Mouse (Mus musculus): ENCODE data around the gene Slc22a4.
"Not testable (repeated sequence)": the region's sequence is repeated elsewhere in the genome, so short reads cannot be mapped to it uniquely, and the experiment has no call there.

Slc22a4 gene

GRCm38 (mm10) chr11:54006901-54007300 is 21.0 kb downstream of the Slc22a4 start:
- peak; percentile 81 for DNase-seq (ENCODE audit: low read depth, low spot score)

DNA sequence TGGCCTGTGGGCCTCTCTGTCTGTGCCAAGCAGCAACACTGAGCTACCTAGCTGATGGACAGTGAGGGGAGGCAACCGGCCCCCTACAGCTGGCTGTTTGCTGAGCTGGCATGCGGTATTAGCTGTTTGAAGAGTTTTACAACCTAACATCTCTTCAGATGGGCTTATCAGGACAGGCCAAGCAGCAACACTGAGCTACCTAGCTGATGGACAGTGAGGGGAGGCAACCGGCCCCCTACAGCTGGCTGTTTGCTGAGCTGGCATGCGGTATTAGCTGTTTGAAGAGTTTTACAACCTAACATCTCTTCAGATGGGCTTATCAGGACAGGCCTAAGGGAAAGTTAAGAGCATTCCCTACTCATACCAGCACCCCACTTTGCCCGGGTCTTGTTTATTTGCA is 21.5 kb downstream of the Slc22a4 start:
- DNase-seq (ENCODE audit: low read depth, low spot score): not testable (repeated sequence)

DNA sequence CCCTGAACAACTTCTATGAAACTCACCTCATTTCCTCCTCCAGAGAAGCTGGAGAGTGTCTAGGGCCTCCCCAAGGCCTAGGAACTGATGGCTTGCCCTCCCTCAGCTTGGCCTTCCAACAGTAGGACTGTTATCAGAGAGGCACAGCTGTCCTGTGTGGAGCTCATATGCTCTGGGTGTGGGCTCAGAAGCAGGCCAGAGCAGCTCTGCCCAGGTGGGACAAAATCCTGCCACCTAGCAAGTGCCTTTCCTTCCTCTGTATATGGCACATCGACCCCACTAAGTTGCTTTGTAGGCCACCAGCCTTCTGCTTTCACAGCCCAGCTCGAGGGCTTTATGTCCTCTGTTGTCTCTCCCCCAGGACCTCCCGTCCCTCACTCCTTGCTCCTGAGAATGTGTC is 23.2 kb downstream of the Slc22a4 start:
- DNase-seq (ENCODE audit: low read depth, low spot score): no peak

GRCm38 (mm10) chr11:54004221-54004620 is 23.7 kb downstream of the Slc22a4 start:
- peak; percentile 65 for DNase-seq (ENCODE audit: low read depth, low spot score)

- peak; percentile 96 for DNase-seq (ENCODE audit: low read depth, low spot score)
These were observed 24.9 kb downstream of the Slc22a4 start for GRCm38 (mm10) chr11:54002761-54003717.

DNA sequence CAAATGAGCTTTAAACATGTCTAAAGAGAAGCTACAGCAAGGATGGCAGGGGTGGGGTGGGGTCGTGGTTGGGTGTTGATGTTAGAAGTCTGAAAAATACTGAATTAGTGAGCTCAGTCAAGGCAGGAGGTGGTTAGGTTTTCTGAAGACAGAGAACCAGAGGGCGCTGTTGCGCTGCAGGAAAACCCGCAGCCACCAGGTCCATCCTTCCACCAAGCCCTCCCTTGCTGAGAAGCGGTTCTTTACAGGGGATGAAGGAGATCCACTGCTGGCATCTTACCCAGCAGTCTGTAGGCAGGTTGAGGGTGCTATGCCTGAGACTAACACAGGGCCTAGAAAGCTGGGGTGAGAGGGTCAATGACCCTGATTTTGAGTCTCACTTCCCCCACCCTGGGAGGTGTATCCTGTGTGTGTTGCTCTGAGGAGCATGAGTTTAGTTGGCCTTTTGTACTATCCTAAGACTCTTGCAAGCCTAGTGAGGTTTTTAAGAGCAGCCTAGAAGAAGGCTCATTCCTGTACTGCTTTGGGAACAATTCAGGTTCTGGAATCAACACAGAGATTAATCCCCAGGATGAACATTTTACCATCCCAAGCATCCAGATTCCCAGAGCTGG is 25.6 kb downstream of the Slc22a4 start:
- DNase-seq (ENCODE audit: low read depth, low spot score): peak; percentile 90

- peak; percentile 32 for DNase-seq (ENCODE audit: low read depth, low spot score)
These were observed 30.2 kb downstream of the Slc22a4 start for GRCm38 (mm10) chr11:53997661-53998060.

- DNase-seq (ENCODE audit: low read depth, low spot score): no peak
These were observed 35.6 kb downstream of the Slc22a4 start for GRCm38 (mm10) chr11:53992264-53992663.

DNA sequence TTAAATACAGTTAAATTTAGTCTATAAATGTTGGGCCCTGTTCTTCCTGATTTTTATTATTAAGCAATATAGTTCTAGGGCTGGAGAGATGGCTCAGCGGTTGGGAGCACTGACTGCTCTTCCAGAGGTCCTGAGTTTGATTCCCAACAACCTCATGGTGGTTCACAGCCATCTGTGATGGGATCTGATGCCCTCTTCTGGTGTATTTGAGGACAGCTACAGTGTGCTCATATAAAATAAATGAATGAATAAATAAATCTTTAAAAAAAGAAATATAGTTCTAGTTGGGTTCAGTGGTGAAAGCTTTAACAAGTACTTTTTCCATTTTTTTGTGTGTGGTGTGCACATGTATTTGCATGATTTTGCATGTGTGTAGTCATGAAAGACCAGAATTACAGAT is 38.7 kb downstream of the Slc22a4 start:
- no peak for DNase-seq (ENCODE audit: low read depth, low spot score)

GRCm38 (mm10) chr11:53988081-53988480 is 39.8 kb downstream of the Slc22a4 start:
- no peak for DNase-seq (ENCODE audit: low read depth, low spot score)

- DNase-seq (ENCODE audit: low read depth, low spot score): no peak
These were observed 46.5 kb downstream of the Slc22a4 start for GRCm38 (mm10) chr11:53981396-53981795.

DNA sequence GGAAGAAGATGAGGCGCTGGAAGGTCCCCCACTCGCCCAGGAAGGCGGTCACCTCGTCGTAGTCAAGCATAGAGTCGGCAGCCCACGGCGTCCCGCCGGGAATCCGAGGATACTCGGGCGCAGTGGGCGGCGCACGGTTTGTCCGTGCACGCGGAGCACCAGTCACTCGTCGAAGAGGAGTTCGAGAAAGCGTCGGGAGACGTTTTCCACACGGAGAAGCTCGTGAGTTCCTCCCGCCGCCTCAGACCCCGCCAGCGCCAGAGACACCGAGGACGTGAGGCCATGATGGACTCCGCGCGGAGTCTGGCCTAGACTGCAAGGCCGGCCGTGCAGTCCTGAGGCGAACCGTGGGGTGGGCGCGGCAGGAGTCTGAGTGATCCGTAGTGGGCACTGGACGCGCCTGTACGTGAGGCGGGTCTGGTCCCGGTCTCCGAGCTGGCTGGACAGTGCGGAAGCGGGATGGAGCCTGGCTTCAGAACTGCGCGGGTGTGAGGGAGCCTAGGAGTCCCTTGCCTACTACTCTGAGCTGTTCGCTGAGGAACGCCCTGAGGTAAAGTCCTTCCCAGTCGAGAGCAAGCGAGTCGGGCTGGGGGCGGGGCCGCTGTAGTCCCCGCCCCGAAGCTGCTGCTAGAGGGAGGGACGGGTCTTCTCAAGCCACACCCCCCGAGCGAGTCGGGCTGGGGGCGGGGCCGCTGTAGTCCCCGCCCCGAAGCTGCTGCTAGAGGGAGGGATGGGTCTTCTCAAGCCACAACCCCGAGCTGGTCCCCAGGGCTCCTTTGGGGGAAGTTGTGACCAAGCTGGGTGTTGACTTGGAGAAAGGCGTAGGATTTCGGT is 47.9 kb downstream of the Slc22a4 start, which contains the start of gene Slc22a21:
Gene Slc22a21, minus strand, starts transcription at position 545 of the 834 bp plus-strand sequence.
- DNase-seq (ENCODE audit: low read depth, low spot score): peak; percentile 75

GRCm38 (mm10) chr11:53979456-53979787 is 48.5 kb downstream of the Slc22a4 start:
- DNase-seq (ENCODE audit: low read depth, low spot score): not testable (repeated sequence)

GRCm38 (mm10) chr11:53977672-53978071 is 50.2 kb downstream of the Slc22a4 start:
- no peak for DNase-seq (ENCODE audit: low read depth, low spot score)

DNA sequence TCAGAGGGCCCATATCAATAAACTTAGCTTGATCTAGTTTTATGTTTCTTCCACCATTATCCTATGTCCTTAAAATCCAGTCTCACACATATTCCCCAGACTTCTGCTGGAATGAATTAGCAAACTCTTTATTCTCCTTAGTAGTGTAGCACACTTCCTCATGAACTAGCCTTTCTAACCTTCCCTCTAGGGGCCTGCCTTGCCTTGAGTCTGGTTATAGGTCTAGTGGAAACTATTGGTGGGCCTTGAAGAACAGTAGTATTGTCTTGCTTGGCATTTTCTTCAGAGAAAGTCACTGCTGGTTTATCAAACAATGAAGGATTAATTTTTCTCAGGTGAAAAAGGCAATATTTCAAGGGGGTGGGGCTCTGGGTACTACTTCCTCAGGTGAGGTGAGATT is 52.3 kb downstream of the Slc22a4 start:
- no peak for DNase-seq (ENCODE audit: low read depth, low spot score)

DNA sequence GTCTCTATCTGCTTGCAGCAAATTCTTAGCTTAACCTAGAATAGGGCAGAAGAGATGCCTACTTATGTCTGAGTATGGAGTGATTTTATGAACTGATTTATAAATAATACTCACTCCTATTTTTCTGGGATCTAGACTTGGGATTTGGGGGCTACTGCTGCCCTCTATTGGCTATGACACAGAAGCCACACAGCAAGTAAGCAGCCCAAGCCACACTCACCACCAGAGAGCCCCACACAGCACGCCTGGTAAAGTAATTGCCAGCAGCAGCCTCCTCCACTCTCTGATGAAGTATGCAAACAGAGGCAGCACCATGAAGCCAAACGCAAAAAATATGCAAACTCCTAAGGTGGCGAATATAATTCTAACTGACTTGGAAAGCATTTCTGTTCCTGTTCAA is 68.9 kb downstream of the Slc22a4 start:
- DNase-seq (ENCODE audit: low read depth, low spot score): peak; percentile 28

DNA sequence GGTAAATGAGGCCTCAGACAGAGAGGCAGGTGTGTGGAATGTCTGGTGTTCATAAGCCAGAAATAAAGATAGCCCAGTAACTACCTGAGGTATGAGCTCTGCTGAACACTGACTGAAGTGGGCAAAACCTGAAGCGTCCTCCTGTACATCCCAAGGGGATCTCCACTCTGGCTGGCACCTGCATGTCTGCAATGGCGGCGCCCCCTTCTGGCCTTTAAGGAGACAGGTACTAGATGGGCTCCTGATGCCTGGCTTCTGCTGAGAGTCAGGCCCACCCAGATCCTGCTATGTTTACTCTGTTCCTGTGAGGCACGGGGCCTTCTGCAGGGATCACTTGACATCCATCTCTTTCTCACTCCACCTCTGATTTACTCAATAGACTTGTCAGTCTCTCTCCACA is 69.7 kb downstream of the Slc22a4 start:
- DNase-seq (ENCODE audit: low read depth, low spot score): peak; percentile 5

DNA sequence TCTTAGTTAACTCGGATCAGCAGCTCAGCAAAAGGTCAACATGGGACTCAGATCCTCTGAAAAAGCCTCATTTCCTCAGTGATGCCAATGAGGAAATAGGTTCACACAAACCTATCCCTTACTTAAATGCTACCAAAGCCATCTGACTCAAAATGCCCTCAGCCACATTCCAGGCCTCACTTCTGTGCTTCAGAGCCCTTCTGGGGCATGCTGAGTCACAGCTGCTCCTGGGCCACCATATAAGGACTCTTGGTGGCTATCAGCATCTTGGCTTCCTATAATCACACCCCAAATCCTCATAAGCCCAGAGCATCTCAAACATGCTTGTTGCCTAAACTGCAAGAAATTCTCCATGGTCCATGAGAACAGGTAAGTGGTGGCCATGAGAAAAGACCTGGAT is 71.3 kb downstream of the Slc22a4 start:
- DNase-seq (ENCODE audit: low read depth, low spot score): no peak

DNA sequence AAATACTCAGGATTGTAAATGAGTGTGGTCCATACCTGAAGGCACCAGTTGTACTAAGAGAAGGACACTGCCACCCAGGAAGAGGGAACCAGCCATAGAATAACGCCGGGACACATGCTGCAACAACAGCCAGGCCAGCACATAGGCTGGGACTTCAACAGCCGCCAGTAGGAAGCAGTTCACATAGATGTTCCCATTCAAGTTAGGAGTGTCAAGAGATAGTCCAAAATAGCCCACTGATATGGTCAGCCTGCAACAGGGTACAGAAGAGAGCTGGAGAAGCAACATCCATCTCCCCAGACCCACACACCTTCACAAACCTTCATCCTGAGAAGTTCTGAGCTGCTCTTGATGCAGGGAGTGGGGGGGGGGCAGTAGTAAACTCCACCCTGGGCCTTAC is 73.2 kb downstream of the Slc22a4 start:
- no peak for DNase-seq (ENCODE audit: low read depth, low spot score)

DNA sequence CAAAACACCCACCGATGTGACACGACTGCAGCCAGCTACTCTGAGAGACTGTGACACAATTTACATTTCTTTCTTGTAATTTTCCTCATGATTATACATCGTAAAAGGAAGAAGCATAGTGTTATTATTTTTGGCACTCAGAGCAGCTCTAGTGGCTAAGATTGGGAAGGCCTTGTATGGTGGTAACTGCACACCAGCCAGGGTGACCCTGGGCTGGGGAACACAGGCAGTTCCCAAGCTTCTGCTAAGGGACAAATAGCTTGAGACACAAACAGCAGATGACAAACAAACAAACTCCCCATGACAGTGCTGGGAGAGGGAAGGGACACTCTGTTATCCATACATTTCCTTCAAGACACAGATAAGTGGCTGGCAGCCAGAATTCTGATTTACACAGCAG is 77.8 kb downstream of the Slc22a4 start:
- not testable (repeated sequence) for DNase-seq (ENCODE audit: low read depth, low spot score)
